Mouse (Mus musculus) large intestine, adult 2 months (tissue): ENCODE results near the gene Rnf227. TPM values are rescaled to one million over a fixed set of nuclear protein-coding genes. Genes with fewer than 3 reads are reported as not detected.

Experiments used
- DNase-seq: peaks from one replicate; pipeline ENCODE4 v3.0.0-alpha.2; 2012; ENCODE audit warnings: low read depth, low spot score
- WGBS: fragments of 180-500 bp; shearing (Covaris S2); methylation state at CpG from one replicate; pipeline ENCODE4 v1.1.7; 2018; 5-methylcytosine and 5-hydroxymethylcytosine counted together
- polyA plus RNA-seq: library from polyadenylated mRNA; depleted of rRNA; stranded (reverse); fragments of >200 nt; gene quantifications from 2 replicates; pipeline ENCODE4 v1.2.3, GENCODE M21; 2012

Gene Rnf227
- polyA plus RNA-seq, 1 experiment, result 0.79 TPM

DNA sequence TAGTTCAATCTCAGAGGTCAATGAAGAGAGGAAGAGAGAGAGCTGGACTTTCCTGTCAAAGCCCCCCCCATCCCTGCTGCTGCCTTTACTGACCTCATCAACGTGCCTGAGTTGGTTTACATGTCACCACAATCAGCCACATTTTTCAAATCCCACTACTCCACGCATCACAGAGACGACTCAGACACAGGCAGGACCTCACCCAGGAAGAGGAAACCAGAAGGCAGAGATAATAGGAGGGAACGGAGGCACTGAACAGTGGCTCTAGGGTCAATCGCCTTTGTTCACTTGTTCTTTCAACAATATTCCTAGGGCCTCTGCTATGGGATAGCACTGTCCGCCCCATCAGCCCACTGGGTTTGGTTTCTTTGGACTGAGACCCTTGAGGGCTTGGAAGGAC, 12.6 kb upstream of the Rnf227 start:
- WGBS, result 64% methylated on average over 6 of the region's 6 CpGs
- no peak for DNase-seq

DNA sequence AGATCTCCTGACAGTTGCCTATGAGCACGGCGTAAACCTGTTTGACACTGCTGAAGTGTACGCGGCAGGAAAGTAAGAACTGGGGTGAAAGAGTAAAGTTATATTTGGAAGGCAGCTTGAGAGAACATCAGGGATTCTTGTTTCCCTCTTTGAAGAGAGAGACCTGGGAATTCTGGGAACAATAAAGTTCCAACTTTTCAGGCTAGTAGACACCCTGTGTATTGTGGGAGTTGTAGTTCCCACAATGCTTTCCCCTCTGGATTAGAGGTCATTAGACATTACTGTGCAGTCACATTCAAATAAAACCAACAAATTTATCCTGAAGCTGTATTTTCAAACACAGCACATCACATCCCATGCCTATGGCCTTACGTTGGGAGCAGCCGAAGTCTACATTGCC, 11.7 kb upstream of the Rnf227 start:
- WGBS, result 86% methylated on average over 6 of the region's 6 CpGs
- no peak for DNase-seq

DNA sequence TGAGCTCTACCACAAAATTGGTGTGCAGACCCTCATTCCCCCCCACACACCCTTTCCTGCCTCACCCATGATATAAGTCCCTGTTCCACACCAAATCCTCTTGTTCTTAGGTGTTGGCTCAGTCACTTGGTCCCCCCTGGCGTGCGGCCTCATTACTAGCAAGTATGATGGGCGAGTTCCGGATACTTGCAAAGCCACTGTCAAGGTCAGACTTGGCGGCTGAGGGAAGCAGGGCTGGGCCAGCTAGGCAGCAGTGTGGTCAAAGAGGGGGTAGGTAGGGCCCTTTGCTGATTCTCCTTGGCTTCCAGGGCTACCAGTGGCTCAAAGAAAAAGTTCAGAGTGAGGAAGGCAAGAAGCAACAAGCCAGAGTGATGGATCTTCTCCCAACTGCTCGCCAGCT, 9.1 kb upstream of the Rnf227 start:
- WGBS, result 91% methylated on average over 6 of the region's 6 CpGs
- DNase-seq, result no peak

DNA sequence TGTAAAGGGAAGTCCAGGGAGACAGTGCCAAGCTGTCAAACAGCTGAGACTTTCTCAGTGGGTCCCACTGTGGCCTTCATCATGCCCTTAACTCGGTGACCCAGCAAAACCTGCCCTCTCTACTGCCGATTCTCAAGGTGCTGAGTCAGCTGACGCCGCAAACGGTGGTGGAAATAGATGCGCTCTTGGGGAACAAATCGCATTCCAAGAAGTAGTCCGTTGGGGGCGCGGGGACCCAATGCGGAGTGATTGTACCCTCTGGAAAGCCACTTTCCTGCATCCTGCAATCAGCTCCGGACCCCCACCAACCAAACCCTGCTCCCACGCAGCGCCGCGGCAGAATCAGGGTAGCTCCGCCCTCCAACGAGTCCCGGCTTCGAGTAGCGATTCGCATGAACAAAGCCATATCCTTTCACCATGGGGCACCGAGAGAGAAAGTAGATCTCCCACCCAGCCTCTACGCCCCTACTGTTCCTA, 8.3 kb upstream of the Rnf227 start:
- WGBS, result 1% methylated on average over 24 of the region's 24 CpGs
- no peak for DNase-seq

DNA sequence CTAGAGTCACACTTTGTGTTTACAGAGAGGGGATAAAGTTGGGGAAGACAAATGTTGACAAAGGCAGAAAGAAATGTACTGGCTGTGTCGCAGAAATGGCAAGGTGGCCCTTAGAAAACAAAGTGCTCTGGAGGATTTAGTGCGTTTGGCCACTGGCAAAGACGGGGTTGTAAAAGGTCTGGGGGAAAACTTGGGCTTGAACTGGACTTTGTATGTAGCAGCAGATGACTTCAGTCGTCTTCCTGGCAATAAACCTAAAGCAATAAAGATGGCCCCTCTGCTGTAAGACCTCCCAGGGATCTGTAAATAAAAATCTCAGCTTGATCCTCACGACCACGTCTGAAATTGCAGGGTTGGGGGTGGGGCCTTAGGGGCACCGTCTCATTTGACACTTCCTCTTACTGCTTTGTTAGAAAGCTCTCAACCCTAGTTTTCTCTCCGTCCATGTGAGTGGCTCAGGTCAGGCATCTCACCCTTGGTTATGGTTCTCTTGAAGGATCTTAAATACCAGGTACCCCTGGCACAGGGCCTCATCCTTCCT, 7.5 kb upstream of the Rnf227 start:
- 18% methylated on average over 8 of the region's 8 CpGs for WGBS
- no peak for DNase-seq

DNA sequence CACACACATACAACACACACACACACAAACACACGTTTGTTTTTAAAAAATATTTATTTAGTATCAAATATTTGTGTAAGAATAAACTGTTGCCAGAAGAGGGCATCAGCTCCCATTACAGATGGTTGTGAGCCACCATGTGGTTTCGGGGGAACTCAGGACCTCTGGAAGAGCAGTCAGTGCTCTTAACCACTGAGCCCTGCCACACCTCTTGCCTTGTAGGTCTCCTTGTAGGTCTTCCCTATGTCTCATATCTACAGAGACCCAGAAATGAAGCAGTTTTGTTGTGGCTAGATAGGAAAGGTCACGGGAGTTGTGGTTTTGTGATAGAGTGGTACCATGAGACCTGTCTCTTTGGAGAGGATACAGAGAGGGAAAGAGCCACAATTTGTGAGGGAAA, 6.3 kb upstream of the Rnf227 start:
- 59% methylated on average over 3 of the region's 3 CpGs for WGBS
- no peak for DNase-seq

DNA sequence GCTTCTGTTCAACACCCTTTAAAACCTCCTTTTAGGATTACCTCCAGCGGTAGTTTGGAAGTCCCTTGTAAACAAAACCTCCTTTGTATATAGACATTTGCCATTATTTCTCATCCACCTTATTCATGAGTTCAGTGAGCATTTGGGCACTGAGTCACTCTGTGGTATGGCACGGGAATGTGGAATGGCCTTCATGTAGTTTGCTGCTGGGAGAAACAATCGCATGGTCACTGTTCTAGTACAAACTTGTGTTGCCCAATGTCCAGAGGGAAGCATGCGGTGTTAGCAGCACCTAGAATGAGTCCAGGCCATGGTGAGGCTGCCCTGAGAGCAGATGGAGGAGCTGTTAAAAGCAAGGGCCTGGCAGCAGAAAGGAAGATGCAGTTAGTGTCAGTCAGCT, 5.5 kb upstream of the Rnf227 start:
- no peak for DNase-seq
- 62% methylated on average over 4 of the region's 4 CpGs for WGBS

DNA sequence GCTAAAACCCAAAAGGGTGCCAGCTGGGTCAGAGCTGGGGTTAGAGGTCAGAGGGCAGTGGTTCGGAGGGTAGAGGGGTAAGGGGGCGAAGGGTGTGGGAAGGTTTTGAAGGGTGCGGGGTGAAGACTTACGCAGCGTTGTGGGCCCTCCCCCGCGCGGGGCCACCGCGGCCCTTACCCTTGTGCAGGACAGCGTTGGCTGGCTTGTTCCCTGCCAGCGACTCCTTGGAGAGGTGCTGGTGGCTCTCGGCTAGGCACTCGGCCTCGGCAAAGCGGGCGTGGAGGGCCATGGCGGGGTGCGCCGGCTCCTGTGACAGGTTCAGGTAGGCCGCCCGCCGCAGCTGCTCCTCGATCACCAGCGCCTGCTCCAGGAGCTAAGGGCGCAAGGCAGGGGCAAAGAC, 6.2 kb downstream of the Rnf227 start:
- DNase-seq, result no peak
- WGBS, result 92% methylated on average over 25 of the region's 26 CpGs

DNA sequence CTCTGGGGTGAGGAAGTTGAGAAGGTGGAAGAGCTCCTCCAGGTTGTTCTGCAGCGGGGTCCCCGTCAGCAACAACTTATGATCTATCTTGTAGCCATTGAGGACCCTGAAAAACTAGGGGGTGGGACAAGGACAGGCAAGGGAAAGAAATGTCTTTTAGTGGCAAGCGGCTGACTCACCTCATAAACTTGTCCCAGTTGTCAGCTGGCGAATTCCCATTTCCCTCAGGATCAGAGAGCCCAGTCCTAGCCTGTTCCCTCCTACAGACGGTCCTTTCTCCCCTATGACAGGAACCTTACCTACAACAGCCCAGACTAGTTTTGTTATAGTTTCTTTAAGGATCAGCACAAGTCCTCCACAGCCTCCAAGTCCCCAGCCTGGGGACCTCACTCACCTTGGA, 16.3 kb downstream of the Rnf227 start:
- DNase-seq, result no peak
- WGBS, result 89% methylated on average over 5 of the region's 5 CpGs

DNA sequence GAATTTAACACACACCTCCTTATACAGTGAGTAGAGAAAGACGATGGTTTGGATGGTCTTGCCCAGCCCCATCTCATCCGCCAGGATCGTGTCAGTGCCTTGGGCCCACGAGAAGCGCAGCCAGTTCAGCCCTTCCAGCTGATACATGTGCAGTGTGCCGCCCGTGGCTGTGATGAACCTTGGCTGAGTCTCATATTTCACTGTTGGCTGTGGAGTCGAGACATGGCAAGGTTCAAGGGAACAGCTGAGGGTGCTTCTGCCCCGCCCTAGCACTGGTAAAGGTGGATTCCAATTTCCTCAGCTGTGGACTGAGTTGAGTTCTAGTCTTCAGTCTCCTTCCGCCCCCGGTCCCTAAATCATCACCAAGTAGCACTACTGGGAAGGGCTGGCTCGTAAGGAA, 17.4 kb downstream of the Rnf227 start:
- DNase-seq, result no peak
- 80% methylated on average over 12 of the region's 12 CpGs for WGBS

DNA sequence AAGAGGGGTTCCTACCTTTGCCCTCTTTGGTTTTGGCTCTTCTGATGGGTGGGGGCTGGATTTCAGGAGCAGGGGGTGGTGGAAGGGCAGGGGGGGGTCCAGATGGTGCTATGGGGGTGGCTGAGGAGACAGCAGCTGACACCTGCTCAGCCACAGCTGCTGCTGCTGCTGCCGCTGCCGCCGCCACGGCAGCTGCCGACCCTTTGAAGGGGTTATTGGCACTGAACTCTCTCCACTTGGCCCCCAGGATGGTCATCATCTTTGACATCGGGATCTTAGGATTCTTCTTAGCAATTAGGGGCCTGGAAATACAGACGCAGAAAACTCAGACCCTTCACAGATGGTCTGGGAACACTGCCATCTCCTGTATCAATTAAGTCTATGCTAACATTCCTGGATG, 21.8 kb downstream of the Rnf227 start:
- no peak for DNase-seq
- 77% methylated on average over 7 of the region's 7 CpGs for WGBS

DNA sequence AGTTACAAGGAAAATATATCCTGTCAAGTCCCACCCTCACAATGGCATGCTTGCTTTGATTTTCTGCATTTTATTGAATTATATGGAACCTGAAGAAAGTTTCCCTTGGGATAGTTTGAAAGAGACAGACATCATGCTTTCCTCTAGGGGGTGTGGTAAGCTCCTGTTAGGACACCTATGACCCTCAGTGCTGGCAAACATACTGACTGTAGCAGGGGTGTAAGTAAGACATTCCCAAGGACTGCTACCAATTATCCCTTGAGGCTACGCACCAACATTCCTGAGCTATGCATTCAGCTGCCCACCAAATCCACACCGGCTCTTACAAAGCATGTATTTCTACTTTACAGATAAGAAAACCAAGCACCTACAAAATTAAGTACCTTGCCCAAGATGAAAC, 22.2 kb downstream of the Rnf227 start:
- no peak for DNase-seq
- whole genome bisulfite sequencing, result 97% methylated on average over 2 of the region's 2 CpGs

DNA sequence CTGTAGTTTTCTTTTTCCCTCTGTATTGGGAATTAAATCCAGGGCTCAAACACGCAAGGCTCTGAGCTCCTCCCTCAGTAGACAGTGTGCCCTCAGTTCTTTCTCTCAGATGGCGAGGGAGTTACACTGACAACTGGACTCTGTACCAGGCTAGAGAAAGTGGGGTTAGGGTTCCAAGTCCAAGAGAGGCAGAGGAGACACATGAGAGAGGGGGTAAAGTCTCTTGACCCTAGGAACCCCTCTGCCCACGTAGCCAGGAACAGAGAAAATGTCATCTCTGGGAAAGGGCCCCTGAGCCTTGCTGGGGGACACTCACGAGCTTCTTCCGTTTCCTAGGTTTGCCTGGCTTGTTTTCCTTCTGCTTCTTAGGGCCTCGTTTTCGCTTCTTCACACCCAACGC, 24.1 kb downstream of the Rnf227 start:
- WGBS, result 10% methylated on average over 8 of the region's 8 CpGs
- no peak for DNase-seq

DNA sequence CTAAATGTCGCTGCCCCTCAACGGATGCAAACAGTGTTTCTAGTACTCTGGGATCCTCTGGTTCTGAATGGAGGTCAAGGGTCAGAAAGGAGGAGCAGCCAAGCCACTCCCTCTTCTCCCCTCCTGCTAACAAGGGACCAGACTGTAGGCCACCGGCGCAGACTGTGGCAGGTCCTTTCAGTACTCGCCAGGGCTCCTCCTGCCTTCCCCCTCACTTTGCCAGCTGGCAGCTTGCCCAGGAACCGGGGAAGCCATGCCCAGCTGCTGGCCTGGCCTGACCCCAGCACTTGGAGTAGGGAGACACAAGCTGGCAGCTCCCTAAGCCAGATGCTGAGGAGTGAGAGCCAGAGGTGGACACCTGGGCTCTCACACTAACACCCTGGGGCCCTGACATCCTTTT, 24.6 kb downstream of the Rnf227 start:
- WGBS, result 2% methylated on average over 6 of the region's 6 CpGs
- DNase-seq, result peak; percentile 96

DNA sequence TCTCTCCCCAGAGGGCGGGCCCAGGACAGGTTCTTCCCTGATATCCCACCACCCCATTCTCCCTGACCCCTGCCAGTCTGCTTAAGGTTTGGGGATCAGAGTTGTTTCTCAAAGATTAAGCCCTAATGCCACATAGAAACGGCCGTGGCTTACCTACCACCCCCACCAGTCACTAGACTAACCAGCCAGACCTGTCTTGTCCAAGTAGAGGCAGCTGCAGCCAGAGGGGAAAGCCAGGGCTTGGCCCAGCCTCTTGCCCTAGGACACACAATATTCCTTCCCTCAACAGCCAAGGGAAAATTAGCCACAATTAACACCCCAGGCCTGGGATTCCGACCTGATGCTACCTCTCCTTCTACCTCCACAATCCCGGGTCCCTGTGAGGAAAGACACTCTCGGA, 25.5 kb downstream of the Rnf227 start:
- WGBS, result 14% methylated on average over 6 of the region's 6 CpGs
- DNase-seq, result peak; percentile 35

DNA sequence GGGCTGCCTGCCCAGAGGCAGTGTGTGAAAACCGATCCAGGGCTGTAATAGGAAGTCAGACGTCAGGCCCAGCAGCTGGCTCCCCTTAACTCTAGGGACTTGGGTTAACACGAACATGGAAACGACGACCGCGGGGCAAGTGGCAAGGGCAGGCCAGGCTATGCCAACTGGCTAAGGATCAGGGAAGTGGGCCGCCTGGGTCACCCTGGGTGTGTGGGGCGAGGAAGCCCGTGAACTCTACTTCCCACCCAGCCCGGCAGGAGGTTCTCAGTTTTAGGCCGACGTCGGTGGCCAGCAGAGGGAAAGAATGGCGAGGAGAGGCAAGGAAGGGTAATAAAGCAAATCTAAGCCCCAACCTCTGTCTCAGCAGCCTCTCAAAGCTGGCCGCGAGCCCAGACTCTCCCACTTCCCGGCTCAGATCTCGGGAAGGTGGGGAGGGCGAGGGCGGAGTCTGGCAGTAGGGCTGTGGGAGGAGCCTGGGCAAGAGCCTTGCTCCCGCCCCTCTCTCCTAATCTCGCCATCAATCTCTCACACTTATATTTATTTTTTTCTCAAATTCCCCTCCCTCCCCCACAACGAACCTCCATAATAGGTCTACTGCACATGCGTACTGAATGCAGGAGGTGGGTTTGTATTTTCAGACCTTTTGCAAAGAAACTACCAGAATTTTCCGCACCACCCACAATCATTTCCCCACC, 26.0 kb downstream of the Rnf227 start:
- peak; percentile 91 for DNase-seq
- WGBS, result under 1% methylated on average over 26 of the region's 26 CpGs

DNA sequence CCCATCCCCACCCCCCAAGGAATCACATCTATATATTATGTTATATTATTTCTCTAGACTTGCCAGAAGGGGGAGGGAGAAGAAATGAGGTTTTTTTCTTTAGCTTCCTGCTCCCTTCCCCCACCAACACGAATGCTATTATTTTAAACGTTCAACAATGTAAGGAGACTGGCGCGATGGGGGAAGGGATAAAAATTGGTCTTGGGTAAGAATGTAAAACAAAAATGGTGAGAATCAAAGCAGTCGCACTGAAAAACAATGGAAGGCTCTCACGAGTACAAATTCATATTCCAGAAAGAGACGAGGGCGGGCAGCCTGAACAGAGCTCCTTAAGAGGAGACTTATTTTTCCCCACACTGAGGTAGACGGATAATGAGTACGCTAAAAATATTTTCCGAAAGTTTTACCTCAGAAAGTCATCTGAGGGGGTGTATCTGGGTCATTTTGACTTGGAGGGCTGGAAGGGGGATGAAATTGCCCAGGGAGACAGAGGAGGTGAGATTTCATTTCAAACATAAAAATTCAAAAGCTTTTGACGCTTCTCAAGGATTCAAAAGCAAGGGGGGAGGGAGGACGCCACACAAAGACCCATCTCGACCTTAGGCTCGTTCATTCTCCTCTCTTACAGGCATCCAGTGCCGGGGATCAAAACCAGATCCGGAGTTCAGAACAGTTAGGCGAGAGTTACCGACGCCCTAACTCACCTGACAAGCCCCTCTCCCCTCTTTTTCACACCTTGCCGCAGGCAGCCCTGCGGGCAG, 26.8 kb downstream of the Rnf227 start:
- WGBS, result under 1% methylated on average over 22 of the region's 22 CpGs
- peak; percentile 39 for DNase-seq

DNA sequence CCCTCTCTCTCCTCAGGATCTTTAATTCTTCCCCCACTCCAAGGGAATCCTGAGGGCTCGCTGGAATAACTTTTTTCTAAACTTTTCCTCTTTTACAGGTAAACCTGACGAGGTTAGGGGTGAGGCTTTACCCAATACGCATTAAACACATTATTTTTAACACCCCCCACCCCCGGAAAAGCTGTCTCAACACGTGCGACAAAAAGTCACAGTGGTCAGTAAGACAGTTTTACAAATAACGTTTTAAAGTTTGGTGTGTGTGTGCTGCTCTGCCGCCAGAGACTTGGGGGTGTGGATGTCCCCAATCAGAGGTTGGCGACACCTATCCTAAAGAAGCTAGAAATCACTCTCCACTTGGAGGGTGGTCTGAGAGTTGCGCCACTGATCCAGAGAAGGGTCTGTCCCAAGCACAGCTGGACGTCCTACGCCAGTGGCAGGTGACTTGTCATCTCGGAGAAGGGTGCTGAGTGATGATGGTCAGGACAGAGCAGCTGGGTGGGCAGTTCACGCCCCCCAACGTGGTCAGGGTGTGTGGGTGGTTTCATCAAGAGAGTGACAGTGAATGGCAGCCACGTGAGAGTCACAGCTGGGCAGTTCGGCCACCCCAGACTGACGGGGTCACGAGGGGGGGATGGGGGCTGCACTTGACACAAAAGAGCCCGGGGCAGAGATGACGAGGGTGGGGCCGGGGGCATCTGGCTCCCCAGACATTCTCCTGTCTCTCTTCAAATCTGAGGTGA, 27.5 kb downstream of the Rnf227 start:
- WGBS, result 2% methylated on average over 22 of the region's 22 CpGs
- DNase-seq, result no peak

DNA sequence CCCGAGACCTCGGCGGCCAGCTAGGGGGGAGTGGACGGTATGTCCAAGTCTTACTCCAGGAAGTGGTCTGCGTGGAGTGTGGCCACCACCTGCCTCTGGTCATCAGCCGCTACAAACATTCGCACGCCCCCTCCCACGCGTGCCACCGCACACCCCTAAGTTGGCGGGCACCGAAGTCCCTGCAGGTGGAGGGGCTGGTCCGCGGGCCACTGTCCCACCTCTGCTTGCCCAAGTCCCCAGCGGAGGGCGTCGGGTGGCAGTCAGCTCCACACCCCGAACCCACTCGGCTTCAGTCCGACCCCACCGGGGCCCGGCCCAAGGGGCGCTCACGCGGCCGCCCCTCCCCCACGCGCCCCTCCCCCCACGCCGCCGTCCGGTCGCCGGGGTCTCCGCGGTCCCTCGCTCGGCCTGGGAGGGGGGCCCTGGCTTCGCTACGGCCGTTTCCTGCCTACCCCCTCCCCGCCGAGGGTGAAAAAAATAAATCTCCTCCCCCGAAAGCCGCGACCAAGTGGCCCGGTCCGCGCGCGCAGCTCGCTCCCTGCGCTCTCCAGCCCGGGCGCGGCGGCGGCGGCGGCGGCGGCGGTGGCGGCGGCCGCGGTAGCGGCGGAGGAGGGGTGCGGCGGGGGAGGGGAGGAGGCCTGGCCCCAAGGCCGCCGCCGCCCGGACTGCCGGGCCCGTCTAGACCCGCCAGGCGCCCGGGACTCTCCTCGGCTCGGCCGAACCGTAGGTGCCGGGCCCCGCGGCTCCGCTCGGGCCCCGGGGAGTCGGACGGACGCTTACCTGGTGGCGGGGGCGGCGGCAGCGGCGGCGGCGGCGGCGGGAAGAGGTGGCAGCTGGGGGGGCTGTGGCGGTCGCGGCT, 28.3 kb downstream of the Rnf227 start:
- under 1% methylated on average over 87 of the region's 106 CpGs for WGBS

More for the DNA sequence above, 28.3 kb downstream of the Rnf227 start:
- no peak for DNase-seq
